7 mouse cellular contexts compared by ENCODE assay signal in genomic region chr4:134804765-134805164, GRCm38 (mm10). TPM values are rescaled to one million over a fixed set of nuclear protein-coding genes. Genes with fewer than 3 reads are reported as not detected.
DNase-seq lines count a peak whose midpoint lies in the region.

No protein-coding gene starts in this region.

- DNase-seq in MN1 (ENCODE audit: low spot score): peak; percentile 96
- peak; percentile 94 to 97 for DNase-seq in adrenal gland, adult (ENCODE audit: inconsistent age in 2 of 2, low spot score in 1 of 2)
- peak; percentile 93 for DNase-seq in gastrocnemius, adult 18-20 months (ENCODE audit: low spot score)
- peak; percentile 96 for DNase-seq in kidney, postnatal 36 days
- DNase-seq in testis, postnatal 10 days (ENCODE audit: low spot score): peak; percentile 76
- no peak for DNase-seq in retina, embryonic 14.5 days (ENCODE audit: low spot score)
- no peak for DNase-seq in right cerebral cortex, postnatal 4 days

RNA-seq across cellular contexts. Expression of gene Ldlrap1, which starts 36.9 kb away (rescaled TPM):
- 1 to 10 TPM; 3.9 to 5.6 TPM for total RNA-seq in gastrocnemius, adult 18-20 months (2021)

RNA-seq across cellular contexts. Expression of gene Maco1, which starts 48.4 kb away (rescaled TPM):
- 10 to 100 TPM; 14.7 to 17.0 TPM for total RNA-seq in gastrocnemius, adult 18-20 months (2021)

RNA-seq across cellular contexts. Expression of gene Rhd, which starts 59.6 kb away (rescaled TPM):
- total RNA-seq in gastrocnemius, adult 18-20 months (2021): not detected

Comparison
In these comparisons a context has a peak if more than half of its experiments do, and no peak if none do; other contexts are left out.
1. DNase-seq: peak in MN1 (single experiment), adrenal gland, adult (2 of 2), gastrocnemius, adult 18-20 months (single experiment), kidney, postnatal 36 days (2 of 2) and testis, postnatal 10 days (single experiment); none in retina, embryonic 14.5 days (single experiment) and right cerebral cortex, postnatal 4 days (single experiment).